Mouse (Mus musculus) heart, embryonic 16.5 days (tissue): ENCODE data around the gene Klk1b3. TPM values are rescaled to one million over a fixed set of nuclear protein-coding genes. Genes with fewer than 3 reads are reported as not detected.
"Not testable (repeated sequence)": the region's sequence is repeated elsewhere in the genome, so short reads cannot be mapped to it uniquely, and the experiment has no call there.

Experiments
- ATAC-seq: fragments of 200-750 bp; cut with Nextera tagmentation; replicated peaks from 2 replicates; pipeline ENCODE4 v1.8.0; 2017; ENCODE audit warnings: moderate number of reproducible peaks; ENCODE audit not compliant: insufficient read depth, low FRiP score; ENCODE audit errors: extremely low read depth
- H3K27ac ChIP-seq: fragments of 300-500 bp; sonication (generic); 2 replicates; pipeline ENCODE4 v1.5.1; 2014; ENCODE audit warnings: mild to moderate bottlenecking, low read length, control low read depth, moderate library complexity
- H3K27me3 ChIP-seq: fragments of 300-500 bp; sonication (generic); 2 replicates; pipeline ENCODE4 v1.6.1; 2014; ENCODE audit warnings: low read length, mixed read lengths; ENCODE audit not compliant: control insufficient read depth, insufficient read depth
- H3K36me3 ChIP-seq: fragments of 300-500 bp; sonication (generic); 2 replicates; pipeline ENCODE4 v1.6.1; 2014; ENCODE audit not compliant: control insufficient read depth, insufficient read depth
- H3K4me1 ChIP-seq: fragments of 300-500 bp; sonication (generic); 2 replicates; pipeline ENCODE4 v1.6.1; 2014; ENCODE audit warnings: low read length, mixed read lengths; ENCODE audit not compliant: control insufficient read depth, insufficient read depth
- H3K4me2 ChIP-seq: fragments of 300-500 bp; sonication (generic); 2 replicates; pipeline ENCODE4 v1.6.1; 2014; ENCODE audit warnings: low read depth, mild to moderate bottlenecking, control low read depth, low read length
- H3K4me3 ChIP-seq: fragments of 300-500 bp; sonication (generic); 2 replicates; pipeline ENCODE4 v1.5.1; 2014; ENCODE audit warnings: mild to moderate bottlenecking, control low read depth, low read length
- H3K9ac ChIP-seq: fragments of 300-500 bp; sonication (generic); 2 replicates; pipeline ENCODE4 v1.6.1; 2014; ENCODE audit warnings: low read length, control low read depth
- H3K9me3 ChIP-seq: fragments of 300-500 bp; sonication (generic); replicated peaks from 2 replicates; pipeline ENCODE4 v1.6.1; 2016; ENCODE audit warnings: low read length; ENCODE audit not compliant: control insufficient read depth
- WGBS: fragments of 180-500 bp; shearing (Covaris S2); extraction: QIAGEN DNeasy Blood & Tissue Kit; methylation state at CpG from one replicate; pipeline ENCODE4 v1.1.7; 2014; 5-methylcytosine and 5-hydroxymethylcytosine counted together
- polyA plus RNA-seq: library from polyadenylated mRNA; unstranded; fragments of >200 nt; fragmentation: Nextera tagmentation; extraction: Ambion mirVana; gene quantifications from 2 replicates; pipeline ENCODE4 v1.2.1, GENCODE M21; 2015

The Klk1b3 gene
- not detected in 2 replicates for polyA plus RNA-seq

DNA sequence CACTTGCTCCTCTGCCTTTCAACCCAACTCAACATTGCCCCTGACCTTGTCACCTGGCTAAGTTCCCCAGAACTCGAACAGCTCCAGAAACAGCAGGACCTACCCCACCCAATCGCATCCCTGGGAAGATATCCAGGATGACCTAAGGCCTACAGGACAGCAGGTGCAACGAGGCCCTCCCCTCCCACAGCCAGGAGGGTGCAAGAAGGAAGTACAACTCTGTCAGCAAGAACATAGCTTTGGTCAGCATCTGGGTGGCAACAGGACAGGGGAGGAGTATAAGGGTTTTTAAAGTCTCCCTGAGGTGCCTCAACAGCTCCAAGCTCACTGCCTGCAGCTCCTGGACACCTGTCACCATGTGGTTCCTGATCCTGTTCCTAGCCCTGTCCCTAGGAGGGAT lies at the start of gene Klk1b3:
Gene Klk1b3, plus strand, starts transcription at position 301 of the 400 bp plus-strand sequence.
- Histone ChIP-seq H3K27me3 (no peaks in the 10 kb centered on the region), H3K36me3 (no peaks in the 10 kb centered on the region), H3K9ac (no peak within 1 kb of the TSS), H3K9me3 (no peaks in the 10 kb centered on the region), H3K4me3 (no peak within 1 kb of the TSS), H3K27ac (no peak within 1 kb of the TSS), H3K4me1 (no peaks in the 10 kb centered on the region), H3K4me2 (no peak within 1 kb of the TSS)
- 47% methylated on average over 3 of the region's 3 CpGs for WGBS
- no peak for ATAC-seq

GRCm38 (mm10) chr7:44179299-44180045 lies 18.5 kb upstream of the Klk1b3 start:
- ATAC-seq, result no peak
- no peak overlapping the region for H3K27ac ChIP-seq
- no peaks in the 10 kb centered on the region for H3K36me3 ChIP-seq
- H3K9me3 ChIP-seq, result no peaks in the 10 kb centered on the region
- H3K4me1 ChIP-seq, result no peaks in the 10 kb centered on the region
- 73% methylated on average over 9 of the region's 9 CpGs for WGBS
- no peak overlapping the region for H3K4me2 ChIP-seq
- H3K9ac ChIP-seq, result no peak overlapping the region
- H3K4me3 ChIP-seq, result no peak overlapping the region
- no peaks in the 10 kb centered on the region for H3K27me3 ChIP-seq

GRCm38 (mm10) chr7:44186516-44186915 lies 11.5 kb upstream of the Klk1b3 start:
- WGBS, result 58% methylated on average over 8 of the region's 8 CpGs
- H3K4me3 ChIP-seq, H3K27ac ChIP-seq, H3K27me3 ChIP-seq, H3K4me2 ChIP-seq, H3K9ac ChIP-seq, H3K4me1 ChIP-seq, H3K9me3 ChIP-seq, H3K36me3 ChIP-seq, ATAC-seq: not testable (repeated sequence)

DNA sequence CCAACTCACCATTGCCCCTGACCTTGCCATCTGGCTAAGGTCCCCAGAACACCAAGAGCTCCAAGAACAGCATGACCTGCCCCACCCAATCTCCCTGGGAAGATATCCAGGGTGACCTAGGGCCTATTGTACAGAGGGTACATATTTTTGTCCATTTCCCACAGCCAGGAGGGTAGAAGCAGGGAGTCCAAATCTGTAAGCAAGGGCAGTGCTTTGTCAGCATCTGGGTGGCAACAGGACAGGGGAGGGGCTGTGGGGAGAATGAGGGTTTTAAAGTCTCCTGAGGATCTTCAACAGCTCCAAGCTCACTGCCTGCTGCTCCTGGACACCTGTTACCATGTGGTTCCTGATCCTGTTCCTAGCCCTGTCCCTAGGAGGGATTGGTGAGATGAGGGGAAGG lies 10.1 kb upstream of the Klk1b3 start, which contains the start of gene Klk1b24:
Gene Klk1b24, plus strand, starts transcription at position 301 of the 400 bp plus-strand sequence.
- H3K36me3 ChIP-seq, H3K4me1 ChIP-seq, H3K4me3 ChIP-seq, H3K27me3 ChIP-seq, ATAC-seq, H3K27ac ChIP-seq, H3K9me3 ChIP-seq, H3K4me2 ChIP-seq, H3K9ac ChIP-seq: not testable (repeated sequence)

- ATAC-seq, H3K27ac ChIP-seq: not testable (repeated sequence)
- 78% methylated on average over 1 of the region's 1 CpGs for WGBS
Observed at GRCm38 (mm10) chr7:44193466-44193865, 4.5 kb upstream of the Klk1b3 start.

GRCm38 (mm10) chr7:44207135-44207534 lies 9.1 kb downstream of the Klk1b3 start, which contains the start of gene Klk1b4:
Gene Klk1b4 (plus strand): TSS chr7:44207435.
- H3K9ac ChIP-seq, ATAC-seq, H3K27ac ChIP-seq, H3K4me3 ChIP-seq, H3K4me2 ChIP-seq, H3K4me1 ChIP-seq, H3K9me3 ChIP-seq, H3K36me3 ChIP-seq, H3K27me3 ChIP-seq: not testable (repeated sequence)
- WGBS, result 46% methylated on average over 3 of the region's 3 CpGs

More at GRCm38 (mm10) chr7:44193466-44193865, 4.5 kb upstream of the Klk1b3 start:
- not testable (repeated sequence) for H3K9ac ChIP-seq, H3K36me3 ChIP-seq, H3K4me3 ChIP-seq, H3K4me2 ChIP-seq, H3K9me3 ChIP-seq, H3K27me3 ChIP-seq, H3K4me1 ChIP-seq

- H3K9ac ChIP-seq, result no peak overlapping the region
- no peaks in the 10 kb centered on the region for H3K4me1 ChIP-seq
- H3K9me3 ChIP-seq, result no peaks in the 10 kb centered on the region
- no peak for ATAC-seq
- no peak overlapping the region for H3K4me3 ChIP-seq
- H3K4me2 ChIP-seq, result no peak overlapping the region
- H3K36me3 ChIP-seq, result no peaks in the 10 kb centered on the region
- WGBS, result 61% methylated on average over 3 of the region's 3 CpGs
- no peak overlapping the region for H3K27ac ChIP-seq
- no peaks in the 10 kb centered on the region for H3K27me3 ChIP-seq
Observed at GRCm38 (mm10) chr7:44208307-44208706, 10.3 kb downstream of the Klk1b3 start.

DNA sequence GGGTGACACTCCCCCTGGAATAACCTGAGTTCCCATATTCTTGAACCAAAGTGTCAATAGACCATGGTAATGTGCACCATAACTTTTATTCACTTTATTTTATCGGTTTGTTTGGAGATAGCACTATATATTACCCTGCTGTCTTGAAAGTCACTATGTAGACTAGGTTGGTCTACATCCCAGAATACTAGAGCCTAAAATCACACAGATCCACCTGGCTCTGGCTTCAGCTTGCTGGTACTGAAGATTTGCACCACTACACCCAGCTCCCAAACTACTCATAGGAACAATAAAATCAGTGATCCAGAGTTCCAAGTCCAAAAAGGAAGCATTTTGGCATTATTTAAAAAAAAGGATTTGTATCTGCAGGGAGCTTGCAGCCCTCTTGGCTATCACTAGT lies 17.7 kb downstream of the Klk1b3 start, which contains the start of gene Klk1b5:
Gene Klk1b5, plus strand, starts transcription at position 301 of the 400 bp plus-strand sequence.
- Histone ChIP-seq H3K4me2 (no peak within 1 kb of the TSS), H3K9ac (no peak within 1 kb of the TSS), H3K27ac (no peak within 1 kb of the TSS), H3K4me3 (no peak within 1 kb of the TSS), H3K27me3 (no peaks in the 10 kb centered on the region; the same call in 1 of the 2 replicates), H3K9me3 (no peaks in the 10 kb centered on the region), H3K4me1 (no peaks in the 10 kb centered on the region), H3K36me3 (no peaks in the 10 kb centered on the region)
- ATAC-seq, result no peak
- 67% methylated on average over 1 of the region's 1 CpGs for WGBS

DNA sequence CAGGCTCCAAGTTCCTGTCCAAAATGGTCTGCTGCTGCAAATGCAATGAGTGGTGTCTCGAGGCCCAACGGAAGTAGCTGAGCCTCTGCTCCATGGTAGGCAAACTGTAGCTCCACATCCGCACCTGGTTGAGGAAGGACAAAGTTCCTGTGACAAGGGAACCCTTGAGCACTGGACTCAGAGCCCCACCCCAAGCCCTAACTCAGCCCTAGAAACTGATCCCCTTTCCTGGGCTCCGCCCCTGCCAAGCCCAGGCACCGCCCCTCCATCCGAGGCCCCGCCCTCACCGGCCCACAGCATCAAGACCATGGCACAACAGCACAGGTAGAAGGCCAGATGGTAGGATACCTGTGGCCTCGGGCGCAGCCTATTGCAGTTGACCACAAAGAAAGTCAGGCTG lies 23.6 kb downstream of the Klk1b3 start:
- not testable (repeated sequence) for H3K27me3 ChIP-seq, ATAC-seq, H3K4me3 ChIP-seq, H3K27ac ChIP-seq, H3K9ac ChIP-seq, H3K4me1 ChIP-seq, H3K9me3 ChIP-seq, H3K4me2 ChIP-seq, H3K36me3 ChIP-seq
- WGBS, result 58% methylated on average over 8 of the region's 10 CpGs
